Mouse (Mus musculus) cerebellum, adult 8-10 months (tissue): ENCODE measurements around the gene Mak.

Experiments
- DNase-seq: peaks from one replicate; pipeline ENCODE4 v3.0.0; 2022

Mak gene

GRCm38 (mm10) chr13:41079421-41079780 is at the start of gene Mak:
TSS of gene Mak (minus strand) at chr13:41079706.
- peak; percentile 19 for DNase-seq

GRCm38 (mm10) chr13:41129061-41129460 is 49.6 kb upstream of the Mak start:
- DNase-seq: no peak

- no peak for DNase-seq
Measured at GRCm38 (mm10) chr13:41128326-41128725, 48.8 kb upstream of the Mak start.

- DNase-seq: no peak
Measured at GRCm38 (mm10) chr13:41123666-41124225, 44.2 kb upstream of the Mak start.

GRCm38 (mm10) chr13:41119152-41119945 is 39.8 kb upstream of the Mak start:
- DNase-seq: no peak

GRCm38 (mm10) chr13:41113940-41114339 is 34.4 kb upstream of the Mak start, which contains the start of gene Sycp2l:
TSS of gene Sycp2l (plus strand) at chr13:41114307.
- no peak for DNase-seq

- no peak for DNase-seq
Measured at GRCm38 (mm10) chr13:41110935-41111334, 31.4 kb upstream of the Mak start, which contains the start of gene Gcm2. TSS of gene Gcm2 (minus strand) at chr13:41111035.

- DNase-seq: no peak
Measured at GRCm38 (mm10) chr13:41105541-41105940, 26.0 kb upstream of the Mak start.

- no peak for DNase-seq
Measured at GRCm38 (mm10) chr13:41103841-41104525, 24.5 kb upstream of the Mak start.

GRCm38 (mm10) chr13:41100031-41100430 is 20.5 kb upstream of the Mak start:
- DNase-seq: no peak

- DNase-seq: no peak
Measured at GRCm38 (mm10) chr13:41098325-41098724, 18.8 kb upstream of the Mak start.

- no peak for DNase-seq
Measured at GRCm38 (mm10) chr13:41097324-41098058, 18.0 kb upstream of the Mak start.

GRCm38 (mm10) chr13:41094160-41094559 is 14.7 kb upstream of the Mak start:
- DNase-seq: no peak

GRCm38 (mm10) chr13:41091271-41091670 is 11.8 kb upstream of the Mak start:
- DNase-seq: no peak

- DNase-seq: no peak
Measured at GRCm38 (mm10) chr13:41088746-41089145, 9.2 kb upstream of the Mak start.

- DNase-seq: no peak
Measured at GRCm38 (mm10) chr13:41085140-41085539, 5.6 kb upstream of the Mak start.

GRCm38 (mm10) chr13:41084521-41084920 is 5.0 kb upstream of the Mak start:
- DNase-seq: no peak

- DNase-seq: no peak
Measured at GRCm38 (mm10) chr13:41080700-41081099, 1.2 kb upstream of the Mak start.

GRCm38 (mm10) chr13:41079859-41080258 is 353 bp upstream of the Mak start:
- no peak for DNase-seq

- no peak for DNase-seq
Measured at GRCm38 (mm10) chr13:41078690-41079420, 651 bp downstream of the Mak start.

- DNase-seq: no peak
Measured at GRCm38 (mm10) chr13:41077921-41078320, 1.6 kb downstream of the Mak start.

GRCm38 (mm10) chr13:41073819-41074218 is 5.7 kb downstream of the Mak start:
- DNase-seq: no peak

GRCm38 (mm10) chr13:41071617-41072016 is 7.9 kb downstream of the Mak start:
- DNase-seq: no peak
